Mouse (Mus musculus) large intestine, adult 2 months (tissue): ENCODE results near the gene Fam117a. TPM values are rescaled to one million over a fixed set of nuclear protein-coding genes. Genes with fewer than 3 reads are reported as not detected.

Source experiments
- DNase-seq: peaks from one replicate; pipeline ENCODE4 v3.0.0-alpha.2; 2012; ENCODE audit warnings: low read depth, low spot score
- WGBS: fragments of 180-500 bp; shearing (Covaris S2); methylation state at CpG from one replicate; pipeline ENCODE4 v1.1.7; 2018; 5-methylcytosine and 5-hydroxymethylcytosine counted together
- polyA plus RNA-seq: library from polyadenylated mRNA; depleted of rRNA; stranded (reverse); fragments of >200 nt; gene quantifications from 2 replicates; pipeline ENCODE4 v1.2.3, GENCODE M21; 2012

The Fam117a gene
- polyA plus RNA-seq, 1 experiment = 12.9 TPM

GRCm38 (mm10) chr11:95384319-95384972 is 47.6 kb downstream of the Fam117a start, which contains the start of gene Slc35b1:
Gene Slc35b1, plus strand, starts transcription at chr11:95384692.
- under 1% methylated on average over 42 of the region's 42 CpGs for WGBS
- DNase-seq = peak; percentile 98

GRCm38 (mm10) chr11:95384973-95385320 is 48.1 kb downstream of the Fam117a start:
- DNase-seq = no peak
- WGBS = 0% methylated on average over 14 of the region's 14 CpGs

GRCm38 (mm10) chr11:95387354-95387753 is 50.5 kb downstream of the Fam117a start:
- no peak for DNase-seq
- WGBS = 46% methylated on average over 7 of the region's 7 CpGs

- WGBS = 42% methylated on average over 3 of the region's 3 CpGs
Observed at GRCm38 (mm10) chr11:95389006-95389405, 52.2 kb downstream of the Fam117a start.

GRCm38 (mm10) chr11:95390420-95390819 is 53.6 kb downstream of the Fam117a start:
- 89% methylated on average over 6 of the region's 6 CpGs for WGBS
- DNase-seq = no peak

More at GRCm38 (mm10) chr11:95389006-95389405, 52.2 kb downstream of the Fam117a start:
- DNase-seq = no peak

- DNase-seq = no peak
- 70% methylated on average over 4 of the region's 4 CpGs for WGBS
Observed at GRCm38 (mm10) chr11:95391201-95391600, 54.4 kb downstream of the Fam117a start.

GRCm38 (mm10) chr11:95391743-95392142 is 54.9 kb downstream of the Fam117a start:
- DNase-seq = no peak
- 71% methylated on average over 5 of the region's 5 CpGs for WGBS

GRCm38 (mm10) chr11:95392223-95392667 is 55.4 kb downstream of the Fam117a start:
- WGBS = 63% methylated on average over 7 of the region's 7 CpGs
- DNase-seq = no peak

GRCm38 (mm10) chr11:95392708-95393499 is 56.1 kb downstream of the Fam117a start:
- DNase-seq = no peak
- whole genome bisulfite sequencing = 74% methylated on average over 11 of the region's 11 CpGs

GRCm38 (mm10) chr11:95393500-95393816 is 56.6 kb downstream of the Fam117a start:
- no peak for DNase-seq
- 50% methylated on average over 5 of the region's 5 CpGs for WGBS

GRCm38 (mm10) chr11:95394112-95394511 is 57.3 kb downstream of the Fam117a start:
- DNase-seq = no peak
- 32% methylated on average over 5 of the region's 5 CpGs for WGBS

GRCm38 (mm10) chr11:95396548-95396947 is 59.7 kb downstream of the Fam117a start:
- DNase-seq = no peak
- WGBS = 58% methylated on average over 1 of the region's 1 CpGs

GRCm38 (mm10) chr11:95397843-95398835 is 61.3 kb downstream of the Fam117a start:
- 46% methylated on average over 14 of the region's 14 CpGs for WGBS
- no peak for DNase-seq

- WGBS = 71% methylated on average over 13 of the region's 13 CpGs
- DNase-seq = no peak
Observed at GRCm38 (mm10) chr11:95399520-95400020, 62.8 kb downstream of the Fam117a start.

GRCm38 (mm10) chr11:95401568-95401967 is 64.8 kb downstream of the Fam117a start:
- WGBS = 81% methylated on average over 5 of the region's 5 CpGs
- DNase-seq = no peak

GRCm38 (mm10) chr11:95402196-95402595 is 65.4 kb downstream of the Fam117a start:
- DNase-seq = no peak
- 44% methylated on average over 5 of the region's 5 CpGs for WGBS

GRCm38 (mm10) chr11:95402658-95403101 is 65.9 kb downstream of the Fam117a start:
- DNase-seq = no peak
- 34% methylated on average over 8 of the region's 8 CpGs for WGBS

GRCm38 (mm10) chr11:95403382-95404340 is 66.8 kb downstream of the Fam117a start:
- WGBS = 60% methylated on average over 16 of the region's 16 CpGs
- no peak for DNase-seq

- WGBS = 57% methylated on average over 4 of the region's 4 CpGs
- DNase-seq = no peak
Observed at GRCm38 (mm10) chr11:95405771-95406170, 69.0 kb downstream of the Fam117a start.
